Mouse (Mus musculus): ENCODE measurements at regions not wholly inside any gene's neighbourhood (a gene's known extent, or its start where the extent isn't known, plus 50 kb on each side); places are given as distances from the start of the nearest gene placed in this dataset.

DNA sequence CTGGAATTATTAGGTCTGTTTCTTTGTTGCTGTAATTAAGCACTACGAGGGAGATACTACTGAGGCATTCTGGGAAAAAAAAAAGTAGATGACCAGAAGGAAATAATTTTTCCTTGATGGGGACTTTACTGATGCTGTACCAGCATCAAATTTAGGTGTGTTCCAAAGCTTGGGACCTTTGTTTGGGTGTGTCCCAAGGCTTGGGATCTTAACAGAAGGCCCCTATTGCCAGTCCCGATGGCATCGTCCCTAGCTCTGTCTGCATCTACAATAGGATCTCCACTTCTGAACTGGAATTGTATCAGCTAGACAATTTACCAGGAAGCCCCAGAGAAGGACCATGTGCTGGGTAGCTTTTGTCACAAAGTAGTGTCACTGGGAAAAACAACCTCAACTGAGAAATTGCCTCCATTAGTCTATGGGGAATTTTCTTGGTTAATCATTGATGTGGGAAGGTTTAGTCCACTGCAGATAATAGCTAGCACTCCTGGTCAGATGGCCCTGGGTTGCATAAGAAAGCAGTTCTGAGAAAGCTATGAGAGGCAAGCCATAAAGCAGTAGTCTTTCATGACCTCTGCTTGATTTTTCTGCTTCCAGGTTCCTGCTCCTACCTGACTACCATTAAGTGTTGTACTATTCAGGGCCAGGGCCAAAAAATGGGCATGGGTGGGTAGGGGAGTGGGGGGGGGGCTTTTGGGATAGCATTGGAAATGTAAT, 392.7 kb downstream of the Igsf11 start:
- H3K36me3 ChIP-seq, result no peaks in the 10 kb centered on the region
- 75% methylated on average over 3 of the region's 3 CpGs for WGBS
- H3K27ac ChIP-seq (ENCODE audit: poor library complexity, severe bottlenecking), result no peak overlapping the region
- no peak overlapping the region for H3K4me3 ChIP-seq
- H3K9ac ChIP-seq, result no peak overlapping the region
- H3K9me3 ChIP-seq (replicated peaks), result no peaks in the 10 kb centered on the region
- H3K4me2 ChIP-seq, result no peak overlapping the region
- ATAC-seq (ENCODE audit: insufficient number of reproducible peaks, low FRiP score), result no peak
- H3K27me3 ChIP-seq (replicated peaks), result no peaks in the 10 kb centered on the region
- H3K4me1 ChIP-seq (replicated peaks), result peaks cover 8% of the 10 kb centered on the region; the same call in 1 of the 2 replicates

DNA sequence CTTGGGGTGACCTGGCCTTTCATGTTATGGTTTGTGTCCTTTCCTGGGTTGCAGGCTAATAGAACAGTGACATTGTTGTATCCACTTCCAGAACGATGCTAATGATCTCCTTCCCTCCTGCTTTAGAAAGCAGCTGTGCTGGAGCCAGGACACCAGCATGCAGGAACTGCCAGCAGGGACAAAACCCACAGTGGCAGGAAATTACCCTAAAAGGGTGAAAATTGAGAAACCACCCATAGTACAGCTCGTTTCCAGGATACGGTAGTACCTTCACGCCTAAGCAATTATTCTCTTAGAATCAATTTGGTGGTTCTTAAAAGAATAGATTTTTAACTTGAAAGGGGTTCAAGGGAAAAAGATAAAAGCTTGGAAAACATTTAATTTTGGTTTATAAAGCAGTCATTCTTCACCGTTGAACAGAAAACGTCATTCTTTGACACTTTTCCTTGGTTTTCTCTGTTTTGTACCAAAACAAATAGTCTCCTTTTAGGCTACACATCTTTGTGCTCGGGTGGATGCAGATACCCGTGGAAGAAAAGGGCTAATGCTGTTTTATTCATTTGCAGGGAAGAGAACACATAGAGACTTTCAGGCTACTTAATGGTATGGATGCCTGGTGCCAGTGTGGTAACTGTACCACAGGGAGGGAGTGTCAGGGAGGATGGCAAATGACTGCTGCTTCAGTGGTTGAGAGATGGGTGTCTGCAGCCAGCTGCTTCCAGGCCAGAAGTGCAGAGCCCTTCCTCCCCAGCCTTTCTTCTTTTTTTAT, 394.5 kb downstream of the Igsf11 start:
- no peaks in the 10 kb centered on the region for H3K27me3 ChIP-seq (replicated peaks)
- WGBS, result 70% methylated on average over 8 of the region's 8 CpGs
- H3K4me1 ChIP-seq (replicated peaks), result 0 out of 2 replicates have a peak, but pooled peaks cover 2% of the 10 kb centered on the region
- no peak for ATAC-seq (ENCODE audit: insufficient number of reproducible peaks, low FRiP score)
- no peak overlapping the region for H3K4me3 ChIP-seq
- no peak overlapping the region for H3K4me2 ChIP-seq
- no peaks in the 10 kb centered on the region for H3K36me3 ChIP-seq
- no peaks in the 10 kb centered on the region for H3K9me3 ChIP-seq (replicated peaks)
- H3K9ac ChIP-seq, result no peak overlapping the region
- no peak overlapping the region for H3K27ac ChIP-seq (ENCODE audit: poor library complexity, severe bottlenecking)

DNA sequence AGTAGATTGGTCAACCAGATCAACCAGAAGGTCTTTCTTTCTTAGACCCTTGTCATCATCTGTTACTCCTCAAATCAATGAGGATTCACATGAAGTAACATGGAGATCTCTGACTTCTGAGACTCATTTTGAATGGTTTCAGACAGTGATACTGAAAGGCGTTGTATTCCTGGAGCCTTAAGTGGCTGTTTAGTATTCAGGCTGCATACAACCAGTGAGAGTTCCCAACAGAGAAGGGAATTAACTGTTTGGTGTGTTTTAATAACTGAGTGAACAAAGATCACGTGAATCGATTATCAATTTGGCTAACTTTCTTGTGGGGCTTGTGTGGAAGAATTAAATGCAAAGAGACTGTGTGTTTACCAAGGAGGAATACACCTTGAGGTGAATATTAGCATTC, 406.4 kb downstream of the Igsf11 start:
- no peak overlapping the region for H3K27ac ChIP-seq (ENCODE audit: poor library complexity, severe bottlenecking)
- no peak overlapping the region for H3K9ac ChIP-seq
- no peak overlapping the region for H3K4me2 ChIP-seq
- ATAC-seq (ENCODE audit: insufficient number of reproducible peaks, low FRiP score), result no peak
- no peaks in the 10 kb centered on the region for H3K27me3 ChIP-seq (replicated peaks)
- H3K4me3 ChIP-seq, result no peak overlapping the region
- no peaks in the 10 kb centered on the region for H3K36me3 ChIP-seq
- peaks cover 8% of the 10 kb centered on the region for H3K4me1 ChIP-seq (replicated peaks)
- H3K9me3 ChIP-seq (replicated peaks), result no peaks in the 10 kb centered on the region
- WGBS, result 73% methylated on average over 3 of the region's 3 CpGs

DNA sequence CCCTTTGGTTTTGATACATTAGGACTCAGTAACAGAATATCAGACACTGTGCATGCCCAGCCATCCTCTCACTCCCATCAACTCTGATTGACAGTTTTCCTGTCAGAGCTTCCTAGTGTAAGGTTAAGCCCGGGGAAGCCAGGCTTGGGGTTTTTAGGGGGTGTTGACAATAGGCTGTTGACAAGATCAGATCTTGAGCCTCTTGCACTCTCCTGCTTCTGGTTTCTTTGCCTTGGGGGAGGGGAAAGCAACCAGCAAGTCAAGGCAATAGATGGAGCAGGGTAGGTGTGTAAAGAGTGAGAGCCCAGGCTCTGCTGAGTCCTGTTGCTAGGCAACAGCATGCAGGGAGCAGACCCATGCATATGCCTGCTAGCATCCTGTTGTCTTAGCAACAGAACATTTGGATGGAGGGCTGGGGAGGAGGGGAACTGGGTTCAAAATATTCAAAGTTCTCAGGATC, 410.5 kb downstream of the Igsf11 start:
- ATAC-seq (ENCODE audit: insufficient number of reproducible peaks, low FRiP score), result no peak
- H3K27me3 ChIP-seq (replicated peaks), result no peaks in the 10 kb centered on the region

GRCm38 (mm10) chr16:39303371-39303770, 410.9 kb downstream of the Igsf11 start:
- 70% methylated on average over 7 of the region's 7 CpGs for WGBS
- no peak overlapping the region for H3K4me2 ChIP-seq
- H3K9me3 ChIP-seq (replicated peaks), result no peaks in the 10 kb centered on the region
- H3K27me3 ChIP-seq (replicated peaks), result no peaks in the 10 kb centered on the region
- H3K4me1 ChIP-seq (replicated peaks), result peaks cover 8% of the 10 kb centered on the region
- no peak overlapping the region for H3K9ac ChIP-seq
- ATAC-seq (ENCODE audit: insufficient number of reproducible peaks, low FRiP score), result no peak
- H3K36me3 ChIP-seq, result no peaks in the 10 kb centered on the region
- no peak overlapping the region for H3K4me3 ChIP-seq
- H3K27ac ChIP-seq (ENCODE audit: poor library complexity, severe bottlenecking), result no peak overlapping the region

More for the DNA sequence above, 410.5 kb downstream of the Igsf11 start:
- 15% methylated on average over 1 of the region's 1 CpGs for WGBS
- Histone ChIP-seq H3K4me1 (replicated peaks) (peaks cover 8% of the 10 kb centered on the region), H3K27ac (ENCODE audit: poor library complexity, severe bottlenecking) (no peak overlapping the region), H3K9ac (no peak overlapping the region), H3K4me3 (no peak overlapping the region), H3K36me3 (no peaks in the 10 kb centered on the region), H3K9me3 (replicated peaks) (no peaks in the 10 kb centered on the region), H3K4me2 (no peak overlapping the region)

GRCm38 (mm10) chr16:39307951-39308350, 415.5 kb downstream of the Igsf11 start:
- Histone ChIP-seq H3K9ac (no peak overlapping the region), H3K4me2 (no peak overlapping the region), H3K27me3 (replicated peaks) (no peaks in the 10 kb centered on the region), H3K27ac (ENCODE audit: poor library complexity, severe bottlenecking) (no peak overlapping the region), H3K4me3 (no peak overlapping the region), H3K4me1 (replicated peaks) (peaks cover 2% of the 10 kb centered on the region; the same call in 1 of the 2 replicates), H3K36me3 (no peaks in the 10 kb centered on the region), H3K9me3 (replicated peaks) (no peaks in the 10 kb centered on the region)
- 59% methylated on average over 5 of the region's 5 CpGs for WGBS
- no peak for ATAC-seq (ENCODE audit: insufficient number of reproducible peaks, low FRiP score)

GRCm38 (mm10) chr16:39316752-39317594, 424.5 kb downstream of the Igsf11 start:
- Histone ChIP-seq H3K9me3 (replicated peaks) (no peaks in the 10 kb centered on the region), H3K4me1 (replicated peaks) (no peaks in the 10 kb centered on the region), H3K4me3 (no peak overlapping the region), H3K36me3 (no peaks in the 10 kb centered on the region), H3K4me2 (no peak overlapping the region), H3K27ac (ENCODE audit: poor library complexity, severe bottlenecking) (no peak overlapping the region), H3K27me3 (replicated peaks) (no peaks in the 10 kb centered on the region), H3K9ac (no peak overlapping the region)
- ATAC-seq (ENCODE audit: insufficient number of reproducible peaks, low FRiP score), result no peak
- 20% methylated on average over 15 of the region's 15 CpGs for WGBS

- H3K4me2 ChIP-seq, result no peak overlapping the region
- ATAC-seq (ENCODE audit: insufficient number of reproducible peaks, low FRiP score), result no peak
- H3K27me3 ChIP-seq (replicated peaks), result no peaks in the 10 kb centered on the region
- 75% methylated on average over 2 of the region's 2 CpGs for WGBS
- H3K4me1 ChIP-seq (replicated peaks), result no peaks in the 10 kb centered on the region
- H3K9me3 ChIP-seq (replicated peaks), result no peaks in the 10 kb centered on the region
- no peak overlapping the region for H3K9ac ChIP-seq
- H3K4me3 ChIP-seq, result no peak overlapping the region
- no peak overlapping the region for H3K27ac ChIP-seq (ENCODE audit: poor library complexity, severe bottlenecking)
- no peaks in the 10 kb centered on the region for H3K36me3 ChIP-seq
Measured at GRCm38 (mm10) chr16:39325627-39326026, 433.2 kb downstream of the Igsf11 start.

DNA sequence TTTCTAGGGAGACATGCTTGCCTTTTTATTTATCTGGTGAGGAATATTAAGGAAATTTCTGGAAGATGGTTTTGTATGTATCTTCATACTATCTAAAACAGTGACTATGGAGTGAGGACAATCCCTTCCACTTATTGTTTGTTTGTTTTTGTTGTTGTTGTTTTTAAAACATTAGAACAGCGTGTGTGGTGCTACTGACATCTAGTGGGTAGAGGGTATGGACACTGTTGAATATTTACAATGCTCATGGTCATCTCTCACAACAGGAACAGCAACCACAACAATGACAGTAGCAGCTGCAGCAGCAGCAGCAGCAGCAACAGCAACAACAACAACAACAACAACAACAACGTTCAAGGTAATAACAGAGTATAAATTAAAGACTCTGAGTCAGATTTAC, 471.2 kb downstream of the Igsf11 start:
- 53% methylated on average over 2 of the region's 2 CpGs for WGBS
- no peak overlapping the region for H3K27ac ChIP-seq (ENCODE audit: poor library complexity, severe bottlenecking)

GRCm38 (mm10) chr16:39368276-39368675, 475.8 kb downstream of the Igsf11 start:
- Histone ChIP-seq H3K36me3 (no peaks in the 10 kb centered on the region), H3K4me2 (no peak overlapping the region), H3K4me1 (replicated peaks) (no peaks in the 10 kb centered on the region), H3K27me3 (replicated peaks) (no peaks in the 10 kb centered on the region), H3K27ac (ENCODE audit: poor library complexity, severe bottlenecking) (no peak overlapping the region), H3K9me3 (replicated peaks) (no peaks in the 10 kb centered on the region), H3K4me3 (no peak overlapping the region), H3K9ac (no peak overlapping the region)
- WGBS, result 73% methylated on average over 2 of the region's 2 CpGs
- no peak for ATAC-seq (ENCODE audit: insufficient number of reproducible peaks, low FRiP score)

More for the DNA sequence above, 471.2 kb downstream of the Igsf11 start:
- no peak for ATAC-seq (ENCODE audit: insufficient number of reproducible peaks, low FRiP score)
- H3K4me3 ChIP-seq, result no peak overlapping the region
- H3K36me3 ChIP-seq, result no peaks in the 10 kb centered on the region
- no peak overlapping the region for H3K9ac ChIP-seq
- no peaks in the 10 kb centered on the region for H3K4me1 ChIP-seq (replicated peaks)
- no peaks in the 10 kb centered on the region for H3K9me3 ChIP-seq (replicated peaks)
- no peaks in the 10 kb centered on the region for H3K27me3 ChIP-seq (replicated peaks)
- no peak overlapping the region for H3K4me2 ChIP-seq

- Histone ChIP-seq H3K27ac (ENCODE audit: poor library complexity, severe bottlenecking) (no peak overlapping the region), H3K4me3 (no peak overlapping the region), H3K4me1 (replicated peaks) (no peaks in the 10 kb centered on the region), H3K36me3 (no peaks in the 10 kb centered on the region), H3K4me2 (no peak overlapping the region), H3K27me3 (replicated peaks) (no peaks in the 10 kb centered on the region), H3K9ac (no peak overlapping the region), H3K9me3 (replicated peaks) (no peaks in the 10 kb centered on the region)
- ATAC-seq (ENCODE audit: insufficient number of reproducible peaks, low FRiP score), result no peak
- 61% methylated on average over 3 of the region's 3 CpGs for WGBS
Measured at GRCm38 (mm10) chr16:39374616-39375015, 482.1 kb downstream of the Igsf11 start.

Data from heart, embryonic 12.5 days (tissue).